Mouse (Mus musculus) lung, adult 2 months (tissue): ENCODE measurements around the gene Phlda1.

Source experiments
- CTCF ChIP-seq: fragments of 200-500 bp; IDR thresholded peaks from 2 replicates; pipeline ENCODE4 v1.5.1; 2011; ENCODE audit warnings: mild to moderate bottlenecking, low read length, control low read depth; ENCODE audit not compliant: insufficient read depth
- POLR2A ChIP-seq: fragments of 200-500 bp; IDR thresholded peaks from 2 replicates; pipeline ENCODE4 v1.6.1; 2011; ENCODE audit warnings: low read depth, mild to moderate bottlenecking, control low read depth, low read length, borderline replicate concordance; ENCODE audit errors: extremely low read depth

- TF ChIP-seq CTCF (no peak), POLR2A (no peak)
Observed at GRCm38 (mm10) chr10:111460381-111460780, 45.7 kb upstream of the Phlda1 start.
